8 mouse cellular contexts compared by ENCODE assay signal in the genomic region with DNA sequence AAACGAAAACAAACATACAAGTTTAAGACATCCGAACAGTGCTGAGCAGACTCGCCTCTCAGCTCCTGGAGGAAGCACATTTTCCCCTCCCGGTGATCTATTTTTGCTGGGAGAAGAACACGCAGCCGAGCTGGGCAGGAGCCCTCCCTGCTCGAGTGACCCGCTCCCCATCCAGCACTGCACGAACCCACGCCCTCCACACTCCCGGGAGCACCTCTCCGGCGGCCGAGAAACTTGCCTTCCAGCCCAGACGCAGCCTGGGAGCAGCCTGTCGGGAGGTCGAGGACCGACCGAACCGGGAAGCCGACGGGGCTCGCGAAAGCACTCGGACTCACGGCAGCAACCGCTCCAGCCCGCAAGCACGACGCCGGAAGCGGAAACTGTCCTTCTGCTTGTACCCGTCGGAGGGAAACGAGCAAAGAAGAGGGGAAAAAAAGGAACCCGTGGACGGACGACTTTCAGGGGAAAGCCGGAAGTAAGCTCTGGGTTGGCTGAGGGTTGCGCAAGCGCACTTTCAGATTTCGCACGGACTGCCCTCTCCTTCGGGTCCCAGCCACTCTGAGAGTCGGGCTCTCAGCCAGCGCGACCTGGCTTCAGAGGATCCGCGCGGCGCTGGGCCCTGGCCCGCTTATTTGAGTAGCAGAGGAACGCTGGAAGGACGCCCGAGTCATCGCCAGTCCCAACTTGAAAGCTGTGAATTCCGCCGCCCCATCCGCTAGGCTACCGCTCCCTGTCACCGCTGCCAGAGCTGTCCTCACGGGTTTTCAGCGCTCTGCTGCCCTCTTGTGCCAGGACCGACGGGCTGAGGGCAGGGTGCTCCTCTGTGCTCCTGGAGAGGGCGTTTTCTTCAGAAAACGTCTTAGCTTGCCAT. TPM values are rescaled to one million over a fixed set of nuclear protein-coding genes. Genes with fewer than 3 reads are reported as not detected.
A peak's percentile ranks its signal among the peaks of the same experiment; 100 is the strongest.
DNase-seq lines count a peak whose midpoint lies in the region; ATAC-seq and TF ChIP-seq lines count a peak whose summit lies in the region.

Gene Bms1, minus strand, starts transcription at position 425 of the 871 bp plus-strand sequence.

- peak within 1 kb of the TSS; percentile 91 for H3K9ac ChIP-seq in embryonic facial prominence, embryonic 15.5 days
- peak within 1 kb of the TSS; percentile 86 for H3K9ac ChIP-seq in limb, embryonic 14.5 days (ENCODE audit: low read depth, low read length, severe bottlenecking)
- peak within 1 kb of the TSS; percentile 81 for H3K9ac ChIP-seq in midbrain, postnatal 0 days (replicated peaks; ENCODE audit: low read length, poor library complexity, severe bottlenecking)

- peak within 1 kb of the TSS; percentile 89 for H3K27ac ChIP-seq in bone marrow, adult 2 months (ENCODE audit: control insufficient read depth, insufficient read depth, low read depth, low read length, poor library complexity)
- peak within 1 kb of the TSS; percentile 88 for H3K27ac ChIP-seq in embryonic facial prominence, embryonic 15.5 days (replicated peaks)
- H3K27ac ChIP-seq in limb, embryonic 14.5 days (replicated peaks; ENCODE audit: low read depth, low read length) = peak within 1 kb of the TSS; percentile 78
- H3K27ac ChIP-seq in midbrain, postnatal 0 days (ENCODE audit: low read depth, low read length) = peak within 1 kb of the TSS; percentile 94

- H3K4me1 ChIP-seq in bone marrow, adult 2 months (ENCODE audit: control insufficient read depth, insufficient read depth, low read length) = no peaks in the 10 kb centered on the region; the same call in 1 of the 2 replicates
- H3K4me1 ChIP-seq in embryonic facial prominence, embryonic 15.5 days = peaks cover 11% of the 10 kb centered on the region
- peaks cover 7% of the 10 kb centered on the region for H3K4me1 ChIP-seq in limb, embryonic 14.5 days (ENCODE audit: control insufficient read depth, insufficient read depth, low read length)
- H3K4me1 ChIP-seq in midbrain, postnatal 0 days (ENCODE audit: insufficient read depth, low read length) = no peaks in the 10 kb centered on the region

- ATAC-seq in embryonic facial prominence, embryonic 15.5 days (ENCODE audit: insufficient number of reproducible peaks, low FRiP score, low TSS enrichment, low read depth) = peak; percentile 95
- ATAC-seq in limb, embryonic 14.5 days (ENCODE audit: low FRiP score, low read depth) = peak; percentile 98
- peak; percentile 98 for ATAC-seq in midbrain, postnatal 0 days (ENCODE audit: low FRiP score)

- H3K36me3 ChIP-seq in embryonic facial prominence, embryonic 15.5 days = peaks cover 29% of the 10 kb centered on the region
- peaks cover 29% of the 10 kb centered on the region for H3K36me3 ChIP-seq in limb, embryonic 14.5 days (ENCODE audit: control insufficient read depth, insufficient read depth, low read length)
- H3K36me3 ChIP-seq in midbrain, postnatal 0 days (ENCODE audit: insufficient read depth, low read length) = peaks cover 19% of the 10 kb centered on the region

- DNase-seq in 416B (ENCODE audit: low read depth) = peak; percentile 98
- peak; percentile 96 for DNase-seq in heart, adult 8-10 months (ENCODE audit: low spot score)
- peak; percentile 96 for DNase-seq in kidney, adult 9 months
- peak; percentile 98 for DNase-seq in limb, embryonic 14.5 days (ENCODE audit: low spot score)
- peak; percentile 98 for DNase-seq in midbrain, postnatal 0 days (ENCODE audit: low spot score)
- DNase-seq in spleen, postnatal 14 days (ENCODE audit: low spot score in 2 of 2) = peak; percentile 79 to 87

- peak within 1 kb of the TSS; percentile 55 for H3K4me2 ChIP-seq in embryonic facial prominence, embryonic 15.5 days (replicated peaks)
- peak within 1 kb of the TSS; percentile 64 for H3K4me2 ChIP-seq in limb, embryonic 14.5 days (replicated peaks; ENCODE audit: low read depth, low read length, severe bottlenecking)
- H3K4me2 ChIP-seq in midbrain, postnatal 0 days (ENCODE audit: low read depth, low read length, poor library complexity, severe bottlenecking) = peak within 1 kb of the TSS; percentile 58

- H3K9me3 ChIP-seq in embryonic facial prominence, embryonic 15.5 days (replicated peaks) = no peaks in the 10 kb centered on the region
- no peaks in the 10 kb centered on the region for H3K9me3 ChIP-seq in limb, embryonic 14.5 days (ENCODE audit: control insufficient read depth, low read length)
- no peaks in the 10 kb centered on the region for H3K9me3 ChIP-seq in midbrain, postnatal 0 days (ENCODE audit: low read length)

- H3K27me3 ChIP-seq in embryonic facial prominence, embryonic 15.5 days = no peaks in the 10 kb centered on the region
- H3K27me3 ChIP-seq in limb, embryonic 14.5 days (ENCODE audit: control insufficient read depth, insufficient read depth, low read length) = no peaks in the 10 kb centered on the region
- no peaks in the 10 kb centered on the region for H3K27me3 ChIP-seq in midbrain, postnatal 0 days (ENCODE audit: insufficient read depth, low read length)

- TF ChIP-seq POLR2A in bone marrow, adult 2 months (IDR thresholded peaks at IDR 0.05; ENCODE audit: borderline replicate concordance, control insufficient read depth, low read depth, low read length) = peak; percentile 77
- TF ChIP-seq POLR2A in limb, embryonic 14.5 days (IDR thresholded peaks at IDR 0.05; ENCODE audit: borderline replicate concordance, extremely low read depth, insufficient read depth, insufficient read length) = peak; percentile 84; the same call in 1 of the 2 replicates

- WGBS in bone marrow, adult 2 months = under 1% methylated on average over 67 of the region's 67 CpGs
- under 1% methylated on average over 67 of the region's 67 CpGs for WGBS in embryonic facial prominence, embryonic 15.5 days
- under 1% methylated on average over 61 of the region's 67 CpGs for WGBS in limb, embryonic 14.5 days
- under 1% methylated on average over 66 of the region's 67 CpGs for WGBS in midbrain, postnatal 0 days

- H3K4me3 ChIP-seq in bone marrow, adult 2 months (replicated peaks; ENCODE audit: control insufficient read depth, low read depth, low read length) = peak within 1 kb of the TSS; percentile 94
- peak within 1 kb of the TSS; percentile 98 for H3K4me3 ChIP-seq in embryonic facial prominence, embryonic 15.5 days (replicated peaks)
- peak within 1 kb of the TSS; percentile 100 for H3K4me3 ChIP-seq in limb, embryonic 14.5 days (replicated peaks; ENCODE audit: low read length)
- H3K4me3 ChIP-seq in midbrain, postnatal 0 days (ENCODE audit: low read depth, low read length) = peak within 1 kb of the TSS; percentile 87

- TF ChIP-seq CTCF in bone marrow, adult 2 months (IDR thresholded peaks at IDR 0.05; ENCODE audit: control insufficient read depth, insufficient read depth, low read length) = peak; percentile 93
- peak; percentile 97 for TF ChIP-seq CTCF in midbrain, postnatal 0 days (IDR thresholded peaks at IDR 0.05)

RNA-seq across cellular contexts. Expression of gene Bms1, which starts in this region (rescaled TPM):
- 26.5 and 29.3 TPM in 2 replicates for polyA plus RNA-seq in bone marrow, adult 2 months (2011; ENCODE audit: insufficient read depth, insufficient read length, low replicate concordance, missing spikeins)
- polyA plus RNA-seq in embryonic facial prominence, embryonic 15.5 days (2015; fragmentation: Nextera tagmentation; extraction: Ambion mirVana) = 31.1 and 32.6 TPM in 2 replicates
- 10 to 100 TPM; 19.4 to 20.7 (median 19.8) TPM for total RNA-seq in heart, adult 8-10 months (2022)
- 14.1 and 24.4 TPM in 2 replicates for polyA plus RNA-seq in limb, embryonic 14.5 days (2012; rRNA removed)
- polyA plus RNA-seq in limb, embryonic 14.5 days (2014; fragmentation: Nextera tagmentation; extraction: Ambion mirVana) = 31.1 and 35.8 TPM in 2 replicates
- total RNA-seq in midbrain, postnatal 0 days (2014; rRNA removed) = 16.0 and 28.9 TPM in 2 replicates
- polyA plus RNA-seq in midbrain, postnatal 0 days (2015; fragmentation: Nextera tagmentation; extraction: Ambion mirVana) = 12.5 and 14.0 TPM in 2 replicates

Comparison
In these comparisons a context has a peak if more than half of its experiments do, and no peak if none do; other contexts are left out.
1. Peak in every context shown above with its lines: DNase-seq, ATAC-seq, H3K4me3 ChIP-seq and H3K27ac ChIP-seq.